In genomic region chr7:139508938-139509337, GRCm38 (mm10) we compare ENCODE assay signal across 23 mouse cellular contexts.
"Had no signal": no experiment of that assay in that cellular context is flagged by ENCODE, and none has a peak within 500 bp of the region (broad histone marks: within the 10 kb centered on the region; RNA-seq: fewer than 3 reads in every experiment).

No protein-coding gene starts in this region.

- H3K4me3 ChIP-seq: heart, embryonic 10.5 days; heart, embryonic 12.5 days; hindbrain, embryonic 13.5 days; hindbrain, embryonic 15.5 days; layer of hippocampus, adult 2 months; left cerebral cortex, adult 2 months; limb, embryonic 10.5 days; limb, embryonic 12.5 days; liver, embryonic 13.5 days; liver, embryonic 15.5 days had no signal

- DNase-seq: gastrocnemius, postnatal 10 days; gastrocnemius, postnatal 25 days; heart, adult 18-20 months; heart, postnatal 10 days; heart, postnatal 36 days; kidney, adult 11 months; kidney, adult 2 months; kidney, postnatal 10 days; kidney, postnatal 25 days; kidney, postnatal 4 days; liver; liver, embryonic 13.5 days; liver, postnatal 0 days had no signal

- H3K27ac ChIP-seq: heart, embryonic 10.5 days; hindbrain, embryonic 13.5 days; hindbrain, embryonic 15.5 days; hindbrain, postnatal 0 days; layer of hippocampus, adult 2 months; left cerebral cortex, adult 2 months; limb, embryonic 10.5 days; limb, embryonic 12.5 days; liver, embryonic 13.5 days; liver, embryonic 15.5 days had no signal
